Comparison of ENCODE assay signal across 30 mouse cellular contexts in the genomic region with DNA sequence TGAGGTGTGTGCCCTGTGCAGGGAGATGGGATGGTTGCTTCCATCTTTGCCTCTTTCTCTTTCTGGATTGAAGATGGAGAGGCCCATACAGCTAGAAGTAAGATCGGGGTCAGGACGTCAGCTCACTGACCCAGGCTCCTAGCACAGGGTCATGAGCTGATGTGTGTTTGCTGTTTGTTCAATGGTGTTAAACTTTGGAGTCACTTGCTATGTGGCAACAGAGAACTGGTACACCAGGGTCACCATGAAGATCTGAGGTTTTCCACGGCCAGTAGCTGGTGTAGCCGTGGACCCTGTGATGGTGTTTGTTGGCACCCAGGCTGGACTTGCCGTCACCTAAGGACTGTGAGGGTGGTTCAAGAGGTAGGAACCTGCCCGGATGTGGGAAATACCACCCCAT.
"Had no signal": no experiment of that assay in that cellular context is flagged by ENCODE, and none has a peak within 500 bp of the region (broad histone marks: within the 10 kb centered on the region; RNA-seq: fewer than 3 reads in every experiment).

No protein-coding gene starts in this region.

- H3K4me1 ChIP-seq: lung, embryonic 15.5 days had no signal

- H3K9me3 ChIP-seq: limb, embryonic 10.5 days; limb, embryonic 12.5 days; limb, embryonic 13.5 days; limb, embryonic 15.5 days; liver, embryonic 13.5 days; liver, embryonic 15.5 days; lung, embryonic 15.5 days; midbrain, embryonic 10.5 days; midbrain, embryonic 12.5 days; midbrain, embryonic 13.5 days; midbrain, embryonic 15.5 days; neural tube, embryonic 12.5 days; neural tube, embryonic 13.5 days had no signal

- H3K27me3 ChIP-seq: limb, embryonic 12.5 days; limb, embryonic 13.5 days; limb, embryonic 15.5 days; liver, embryonic 13.5 days; liver, embryonic 15.5 days; lung, embryonic 15.5 days; midbrain, embryonic 13.5 days; midbrain, embryonic 15.5 days; neural tube, embryonic 12.5 days; neural tube, embryonic 13.5 days had no signal

- H3K4me3 ChIP-seq: left cerebral cortex, adult 2 months; limb, embryonic 10.5 days; limb, embryonic 12.5 days; limb, embryonic 13.5 days; limb, embryonic 15.5 days; liver, embryonic 13.5 days; liver, embryonic 15.5 days; lung, embryonic 15.5 days; megakaryocyte, embryonic 14.5 days; midbrain, embryonic 10.5 days; midbrain, embryonic 12.5 days; midbrain, embryonic 13.5 days; midbrain, embryonic 15.5 days; myocyte; neural tube, embryonic 12.5 days; neural tube, embryonic 13.5 days had no signal

- H3K36me3 ChIP-seq: liver, embryonic 13.5 days; liver, embryonic 15.5 days; lung, embryonic 15.5 days had no signal

- ATAC-seq: lung, postnatal 0 days; midbrain, embryonic 13.5 days; midbrain, embryonic 15.5 days; midbrain, embryonic 16.5 days had no signal

- H3K9ac ChIP-seq: limb, embryonic 12.5 days; limb, embryonic 13.5 days; limb, embryonic 15.5 days; liver, embryonic 13.5 days; liver, embryonic 14.5 days; liver, embryonic 15.5 days; lung, embryonic 14.5 days; lung, embryonic 15.5 days; midbrain, embryonic 12.5 days; midbrain, embryonic 13.5 days; midbrain, embryonic 15.5 days; neural tube, embryonic 12.5 days; neural tube, embryonic 13.5 days had no signal

- DNase-seq: left cerebral cortex, postnatal 4 days; liver, embryonic 13.5 days; lung, adult 18-20 months; lung, adult 2 months; lung, embryonic 14.5 days; lung, postnatal 10 days; lung, postnatal 14 days; lung, postnatal 36 days; lung, postnatal 4 days; midbrain, embryonic 14.5 days had no signal

- H3K27ac ChIP-seq: left cerebral cortex, adult 2 months; limb, embryonic 12.5 days; limb, embryonic 13.5 days; limb, embryonic 15.5 days; liver, embryonic 13.5 days; liver, embryonic 14.5 days; liver, embryonic 15.5 days; lung, embryonic 15.5 days; macrophage; midbrain, embryonic 10.5 days; midbrain, embryonic 12.5 days; midbrain, embryonic 13.5 days; midbrain, embryonic 15.5 days; neural tube, embryonic 12.5 days; neural tube, embryonic 13.5 days had no signal

- H3K4me2 ChIP-seq: limb, embryonic 12.5 days; limb, embryonic 13.5 days; limb, embryonic 15.5 days; liver, embryonic 13.5 days; liver, embryonic 15.5 days; lung, embryonic 14.5 days; lung, embryonic 15.5 days; midbrain, embryonic 11.5 days; midbrain, embryonic 12.5 days; midbrain, embryonic 13.5 days; midbrain, embryonic 15.5 days; neural tube, embryonic 12.5 days; neural tube, embryonic 13.5 days had no signal
